8 mouse cellular contexts compared by ENCODE assay signal in genomic region chr7:60139742-60140480, GRCm38 (mm10). TPM values are rescaled to one million over a fixed set of nuclear protein-coding genes. Genes with fewer than 3 reads are reported as not detected.
DNase-seq lines count a peak whose midpoint lies in the region; ATAC-seq and TF ChIP-seq lines count a peak whose summit lies in the region.

TSS of gene Snrpn (minus strand) at chr7:60140219.

- H3K9ac ChIP-seq in heart, embryonic 12.5 days = no peak within 1 kb of the TSS

- no peak for TF ChIP-seq CTCF in lung, adult 2 months (IDR thresholded peaks at IDR 0.05; ENCODE audit: insufficient read depth, low read length)

- no peak for DNase-seq in lung, adult 2 months
- DNase-seq in lung, postnatal 25 days (ENCODE audit: low spot score) = no peak
- no peak for DNase-seq in embryonic facial prominence, embryonic 10.5 days (ENCODE audit: low spot score)
- no peak for DNase-seq in left cerebral cortex, adult 8-10 months (ENCODE audit: low spot score in 2 of 2)
- DNase-seq in retina, embryonic 14.5 days (ENCODE audit: low spot score) = peak; percentile 1
- no peak for DNase-seq in ovary, postnatal 36 days (ENCODE audit: low spot score)
- no peak for DNase-seq in ovary, postnatal 10 days (ENCODE audit: low spot score)

- TF ChIP-seq POLR2A in lung, adult 2 months (IDR thresholded peaks at IDR 0.05; ENCODE audit: borderline replicate concordance, extremely low read depth, low read depth, low read length) = no peak

- H3K4me1 ChIP-seq in lung, adult 2 months (ENCODE audit: control insufficient read depth, insufficient read depth, low read length) = no peaks in the 10 kb centered on the region
- no peaks in the 10 kb centered on the region for H3K4me1 ChIP-seq in embryonic facial prominence, embryonic 10.5 days
- H3K4me1 ChIP-seq in heart, embryonic 12.5 days (replicated peaks) = no peaks in the 10 kb centered on the region

- H3K27me3 ChIP-seq in embryonic facial prominence, embryonic 10.5 days (replicated peaks; ENCODE audit: low read depth, poor library complexity, severe bottlenecking) = no peaks in the 10 kb centered on the region
- no peaks in the 10 kb centered on the region for H3K27me3 ChIP-seq in heart, embryonic 12.5 days (replicated peaks)

- H3K4me2 ChIP-seq in heart, embryonic 12.5 days = no peak within 1 kb of the TSS

- H3K36me3 ChIP-seq in embryonic facial prominence, embryonic 10.5 days (replicated peaks) = no peaks in the 10 kb centered on the region
- H3K36me3 ChIP-seq in heart, embryonic 12.5 days = no peaks in the 10 kb centered on the region

- no peak for ATAC-seq in heart, embryonic 12.5 days (ENCODE audit: insufficient number of reproducible peaks, low FRiP score)

- H3K27ac ChIP-seq in embryonic facial prominence, embryonic 10.5 days (replicated peaks) = no peak within 1 kb of the TSS
- no peak within 1 kb of the TSS for H3K27ac ChIP-seq in heart, embryonic 12.5 days (ENCODE audit: poor library complexity, severe bottlenecking)

- no peak within 1 kb of the TSS for H3K4me3 ChIP-seq in lung, adult 2 months (replicated peaks; ENCODE audit: extremely low read depth, low read depth, low read length)
- no peak within 1 kb of the TSS for H3K4me3 ChIP-seq in embryonic facial prominence, embryonic 10.5 days
- H3K4me3 ChIP-seq in heart, embryonic 12.5 days = no peak within 1 kb of the TSS

- 59% methylated on average over 4 of the region's 4 CpGs for WGBS in lung, adult 2 months
- 66% methylated on average over 4 of the region's 4 CpGs for WGBS in embryonic facial prominence, embryonic 10.5 days
- WGBS in heart, embryonic 12.5 days = 47% methylated on average over 4 of the region's 4 CpGs

- peaks cover 4% of the 10 kb centered on the region; the same call in 1 of the 2 replicates for H3K9me3 ChIP-seq in embryonic facial prominence, embryonic 10.5 days
- H3K9me3 ChIP-seq in heart, embryonic 12.5 days (replicated peaks) = no peaks in the 10 kb centered on the region

RNA-seq across cellular contexts. Expression of gene Snrpn, which starts in this region (rescaled TPM):
- 14.0 and 16.5 TPM in 2 replicates for polyA plus RNA-seq in lung, adult 2 months (2012; rRNA removed)
- polyA plus RNA-seq in embryonic facial prominence, embryonic 10.5 days (2016; fragmentation: Nextera tagmentation; extraction: Ambion mirVana) = 100 and 107 TPM in 2 replicates
- polyA plus RNA-seq in heart, embryonic 12.5 days (2016; fragmentation: Nextera tagmentation; extraction: Ambion mirVana) = 58.6 and 60.7 TPM in 2 replicates
- total RNA-seq in left cerebral cortex, adult 8-10 months (2022) = 100 to 1,000 TPM; 840 to 909 (median 873) TPM
